Mouse (Mus musculus): ENCODE results near the gene Srcap.
A peak's percentile ranks its signal among the peaks of the same experiment; 100 is the strongest.
"Not testable (repeated sequence)": the region's sequence is repeated elsewhere in the genome, so short reads cannot be mapped to it uniquely, and the experiment has no call there.

Gene Srcap

DNA sequence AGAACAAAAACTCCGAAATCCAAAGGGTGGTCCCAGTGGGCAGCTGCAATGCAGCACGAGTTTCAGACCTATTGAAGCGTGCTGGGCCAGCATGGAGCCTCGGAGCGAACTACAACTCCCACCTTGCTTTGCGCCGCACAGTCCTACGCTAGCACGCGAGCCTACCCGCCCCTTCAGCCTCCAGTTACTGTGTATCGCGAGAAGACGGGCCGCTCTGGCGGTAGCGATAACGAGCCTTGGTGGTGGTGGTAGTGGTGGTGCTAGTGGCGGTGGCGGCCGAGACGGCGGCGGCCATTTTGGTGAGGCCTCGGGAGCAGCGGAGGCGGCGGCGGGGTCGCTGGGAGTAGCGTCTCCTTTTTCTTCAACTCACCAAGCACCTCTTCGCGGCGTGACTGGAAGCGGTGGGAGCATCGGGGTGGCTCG is at the start of gene Srcap:
Gene Srcap (plus strand): TSS at position 176 of the 423 bp plus-strand sequence.
- DNase-seq: peak; percentile 94

DNA sequence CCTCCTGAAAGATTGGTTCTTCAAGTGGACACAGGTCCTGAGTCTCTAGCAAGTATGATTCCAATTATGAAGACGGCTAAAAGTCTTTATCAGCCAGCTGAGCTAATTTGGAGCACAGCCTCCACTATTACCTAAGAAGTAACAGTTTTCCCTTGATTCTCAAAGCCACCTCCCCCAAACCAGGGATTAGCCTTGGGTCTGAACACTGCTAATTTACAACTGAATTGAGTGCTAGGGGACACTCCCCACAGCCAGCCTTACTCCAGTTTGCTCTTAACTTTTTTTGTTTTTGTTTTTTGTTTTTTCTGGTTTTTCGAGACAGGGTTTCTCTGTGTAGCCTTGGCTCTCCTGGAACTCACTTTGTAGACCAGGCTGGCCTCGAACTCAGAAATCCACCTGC is 46.6 kb upstream of the Srcap start:
- no peak for DNase-seq

DNA sequence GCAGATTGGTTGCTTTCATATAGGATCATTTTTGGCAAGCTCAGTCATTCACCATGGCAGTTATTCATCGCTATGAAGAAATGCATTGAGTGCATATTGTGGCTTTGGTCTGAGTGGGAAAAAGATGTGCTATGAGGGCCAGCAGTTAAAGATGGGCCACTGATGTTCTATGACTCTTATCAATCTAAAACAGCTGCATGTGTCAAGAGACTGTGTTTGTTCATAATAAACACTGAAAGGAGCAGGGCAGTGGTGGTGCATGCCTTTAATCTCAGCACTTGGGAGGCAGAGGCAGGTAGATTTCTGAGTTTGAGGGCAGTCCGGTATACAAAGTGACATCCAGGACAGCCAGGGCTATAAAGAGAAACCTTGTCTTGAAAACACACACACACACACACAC is 46.1 kb upstream of the Srcap start:
- DNase-seq: not testable (repeated sequence)

DNA sequence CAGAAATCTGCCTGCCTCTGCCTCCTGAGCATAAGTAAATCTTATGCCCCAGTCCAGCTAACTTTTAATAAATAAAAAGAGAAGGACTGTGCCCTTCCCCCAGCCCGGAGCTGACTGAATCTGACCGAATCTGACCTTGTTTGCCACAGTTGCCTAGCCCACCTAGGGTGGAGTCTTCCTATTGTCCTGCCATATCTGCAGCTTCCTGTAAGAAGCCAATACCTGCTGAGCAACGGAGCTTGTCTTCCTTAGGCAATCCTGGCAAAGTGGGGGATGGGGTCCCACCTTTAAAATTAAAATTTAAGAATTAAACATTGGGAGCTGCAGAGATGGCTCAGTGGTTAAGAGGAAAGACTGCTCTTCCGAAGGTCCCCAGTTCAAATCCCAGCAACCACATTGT is 45.2 kb upstream of the Srcap start:
- no peak for DNase-seq

DNA sequence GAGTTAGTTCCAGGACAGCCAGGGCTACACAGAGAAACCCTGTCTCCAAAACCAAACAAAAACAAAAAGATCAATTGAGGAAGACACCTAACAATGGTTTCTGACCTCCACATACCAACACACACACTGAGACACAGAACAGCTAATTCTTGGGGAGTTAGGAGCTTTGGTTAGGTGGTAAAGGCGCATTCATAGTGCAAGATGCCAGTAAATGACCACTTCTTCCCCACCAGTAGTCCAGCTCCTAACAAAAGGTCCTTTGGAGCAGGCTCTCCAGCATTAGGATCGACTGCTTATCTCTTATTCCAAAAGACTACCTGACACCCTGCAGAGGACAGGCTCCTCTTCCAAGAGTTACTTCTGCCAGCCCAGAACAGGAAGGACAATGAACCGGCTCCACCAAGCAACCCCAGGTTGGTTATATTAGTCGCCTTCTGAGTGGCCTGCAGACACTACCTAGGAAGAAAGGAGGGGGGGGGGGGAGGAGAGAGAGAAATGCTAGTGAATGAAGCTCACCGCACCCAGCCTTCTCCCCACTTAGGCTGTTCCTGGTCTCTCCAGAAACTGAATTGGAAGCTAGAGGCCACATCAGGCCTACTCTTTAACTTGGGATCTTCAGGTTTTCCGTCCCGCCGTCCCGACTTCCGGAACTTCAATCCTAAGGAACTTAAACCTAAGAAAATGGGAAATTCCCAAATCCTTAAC is 41.6 kb upstream of the Srcap start:
- peak in 1 of 2 experiments; percentile 45 for DNase-seq

DNA sequence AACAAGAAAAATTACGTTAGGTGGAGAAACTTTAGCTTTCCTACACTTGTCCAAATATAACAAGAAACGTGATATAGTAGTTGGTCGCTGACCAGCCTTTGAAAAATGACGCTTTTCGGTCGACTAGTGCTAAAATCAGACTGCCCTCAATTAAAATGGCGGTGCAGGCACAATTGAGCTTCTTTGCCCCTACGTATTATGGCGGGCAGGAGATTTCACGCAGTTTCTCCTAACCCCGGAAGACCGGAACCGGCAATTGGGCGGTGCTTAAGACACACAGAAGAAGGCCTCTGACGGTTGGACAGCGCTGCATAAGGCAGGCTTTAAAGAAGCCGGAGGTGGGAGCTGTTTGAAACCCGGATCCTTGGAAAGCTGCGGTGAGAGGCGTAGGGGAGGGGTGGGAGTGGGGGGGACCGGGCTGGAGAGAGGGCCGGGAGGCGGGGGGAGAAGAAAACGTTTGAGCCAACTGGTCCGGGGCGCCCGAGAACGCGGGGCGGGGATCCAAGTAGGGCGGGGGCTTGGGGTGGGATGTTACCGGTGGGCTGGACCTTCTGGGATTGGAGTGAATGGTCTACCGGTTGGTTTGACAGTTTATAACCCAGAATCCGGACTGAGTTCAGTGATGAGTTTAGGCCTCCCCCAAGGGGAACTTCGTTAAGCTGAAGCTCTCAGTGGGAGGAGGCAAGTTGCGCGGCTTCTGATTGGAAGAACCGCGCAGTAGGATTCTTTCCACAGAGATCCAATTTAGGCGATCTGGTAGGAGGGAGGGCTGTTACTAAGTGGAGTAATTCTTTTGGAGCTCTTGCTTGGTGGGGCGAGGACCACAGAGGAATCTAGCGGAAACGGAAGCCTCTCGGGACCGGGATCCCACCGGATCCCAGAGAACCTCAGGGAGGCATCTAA is 40.8 kb upstream of the Srcap start:
- peak; percentile 89 to 90 for DNase-seq

DNA sequence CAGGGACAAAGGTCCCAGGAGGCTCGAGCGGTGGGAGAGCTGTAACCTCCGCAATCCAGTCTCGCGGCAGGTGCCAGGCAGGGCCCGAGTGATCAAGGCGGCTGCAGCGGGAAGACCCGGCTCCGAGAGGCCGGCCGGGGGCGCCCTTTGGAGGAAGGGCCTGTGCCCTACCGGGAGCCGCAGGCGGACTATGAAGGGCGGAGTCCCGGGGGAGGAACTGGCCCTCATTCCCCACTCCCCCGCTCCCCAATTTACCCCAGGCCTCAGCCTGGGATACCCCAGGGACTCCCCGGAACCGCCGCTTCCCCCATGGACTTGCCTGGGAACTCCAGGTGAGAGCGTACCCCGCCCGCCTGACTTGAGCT is 40.2 kb upstream of the Srcap start:
- DNase-seq: peak in 1 of 2 experiments; percentile 52

DNA sequence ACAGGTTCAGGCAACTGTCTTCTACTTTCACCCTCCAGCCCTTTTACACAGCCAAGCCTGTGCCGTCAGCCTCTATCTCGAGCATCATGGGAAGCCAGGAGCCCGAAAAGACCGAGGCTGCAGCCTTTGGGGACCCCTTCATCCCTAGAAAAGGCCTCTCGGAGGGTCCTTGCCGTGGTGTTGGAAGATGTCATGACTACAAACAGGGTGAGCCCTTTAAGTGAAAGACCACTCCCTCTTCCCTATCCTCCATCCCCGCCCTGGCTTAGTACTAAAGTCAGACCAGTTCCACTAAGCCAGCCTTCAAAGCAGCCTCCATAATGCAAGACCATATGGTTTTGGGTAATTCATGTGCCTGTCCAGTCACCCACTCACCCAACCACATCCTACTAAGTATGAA is 39.7 kb upstream of the Srcap start:
- no peak for DNase-seq

DNA sequence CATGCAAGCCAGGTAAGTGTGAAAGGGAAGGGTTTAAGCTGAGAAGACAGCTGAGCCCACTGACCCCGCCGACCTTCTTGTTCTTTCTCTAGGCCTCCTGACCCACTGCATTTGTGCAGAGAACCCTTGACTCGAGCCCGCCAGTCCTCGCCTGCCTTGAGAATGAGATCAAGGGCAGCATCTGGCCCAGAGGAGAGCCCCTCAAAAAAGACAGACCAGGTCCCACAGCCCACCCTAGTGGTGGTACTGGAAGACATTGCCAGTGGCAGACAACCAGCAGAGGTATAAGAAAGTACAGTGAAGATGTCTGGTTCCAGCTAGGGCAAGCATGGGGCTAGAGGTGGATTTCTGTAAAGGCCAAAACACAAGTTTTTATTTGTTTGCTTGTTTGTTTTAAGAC is 38.1 kb upstream of the Srcap start:
- no peak for DNase-seq

DNA sequence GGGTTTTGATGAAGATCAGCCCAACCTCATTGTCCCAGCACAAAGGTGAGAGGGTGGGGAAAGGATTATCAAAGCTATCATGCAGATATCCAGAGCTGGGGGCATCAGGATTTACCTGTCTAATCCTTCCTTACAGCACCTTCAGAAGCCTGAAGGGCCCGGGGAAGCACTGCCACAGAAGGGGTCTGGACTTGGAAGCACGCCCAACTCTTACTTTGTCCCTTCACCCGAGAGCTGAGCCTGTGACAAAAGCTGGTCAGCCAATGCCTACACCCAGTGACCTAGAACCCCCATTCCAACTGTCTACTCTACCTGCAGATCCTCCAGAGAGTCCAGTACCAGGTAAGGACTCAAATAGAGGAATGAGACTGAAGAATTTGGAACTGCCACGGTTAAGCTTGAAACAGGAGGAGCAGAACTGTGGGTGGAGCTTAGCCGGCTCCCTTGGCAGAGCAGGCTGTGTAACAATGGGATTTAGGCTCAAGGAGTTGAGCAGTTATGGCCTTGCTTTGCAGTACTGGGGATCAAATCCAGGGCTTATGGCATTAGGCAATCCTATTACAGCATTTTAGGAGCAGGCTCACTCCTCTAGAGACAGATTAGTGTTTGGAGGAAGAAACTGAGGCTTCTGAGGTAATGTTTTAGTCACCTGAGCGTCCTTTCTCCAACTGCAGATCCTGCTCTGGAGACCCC is 37.3 kb upstream of the Srcap start:
- DNase-seq: no peak

DNA sequence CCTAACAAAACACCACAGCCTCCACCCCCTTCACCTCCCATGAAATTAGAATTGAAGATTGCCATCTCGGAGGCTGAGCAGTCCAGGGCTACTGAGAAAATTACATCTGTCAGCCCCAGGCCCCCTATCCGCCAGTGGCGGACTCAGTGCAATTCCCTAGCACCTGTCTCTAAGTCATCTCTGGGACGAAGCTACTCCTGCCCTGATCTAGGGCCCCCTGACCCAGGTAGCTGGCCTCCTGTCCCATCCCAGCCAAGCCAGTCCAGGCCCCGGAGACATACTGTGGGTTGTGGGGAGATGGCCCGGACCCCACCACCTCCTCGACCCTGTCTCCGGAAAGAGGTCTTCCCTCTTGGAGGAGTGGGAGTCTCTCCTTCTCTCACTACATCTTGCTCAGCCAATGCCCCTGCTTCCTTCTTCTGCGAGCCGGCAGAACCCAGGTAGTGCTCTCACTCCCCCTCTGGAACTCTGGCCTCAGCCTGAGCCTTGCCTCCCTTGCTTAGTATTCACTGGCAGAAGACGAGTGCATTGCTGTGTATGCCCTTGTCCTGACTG is 36.5 kb upstream of the Srcap start:
- DNase-seq: no peak

DNA sequence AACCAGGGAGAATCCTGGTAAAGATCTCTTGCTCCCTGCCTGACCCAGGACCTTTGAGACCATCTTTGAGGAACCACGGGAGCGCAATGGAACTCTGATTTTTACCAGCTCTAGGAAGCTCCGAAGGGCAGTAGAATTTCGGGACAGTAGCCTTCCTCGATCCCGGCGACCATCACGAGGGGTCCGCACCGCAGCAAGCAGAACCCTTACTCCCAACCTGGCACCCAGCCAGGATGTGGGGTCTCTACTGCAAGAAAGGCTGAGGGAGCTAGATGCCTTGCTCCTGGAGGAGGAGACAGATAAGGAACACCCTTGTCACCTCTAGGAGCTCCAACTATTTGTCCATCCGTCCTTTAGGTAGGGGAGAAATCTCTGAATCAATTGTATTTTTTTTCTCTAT is 35.4 kb upstream of the Srcap start:
- peak; percentile 23 to 40 for DNase-seq

DNA sequence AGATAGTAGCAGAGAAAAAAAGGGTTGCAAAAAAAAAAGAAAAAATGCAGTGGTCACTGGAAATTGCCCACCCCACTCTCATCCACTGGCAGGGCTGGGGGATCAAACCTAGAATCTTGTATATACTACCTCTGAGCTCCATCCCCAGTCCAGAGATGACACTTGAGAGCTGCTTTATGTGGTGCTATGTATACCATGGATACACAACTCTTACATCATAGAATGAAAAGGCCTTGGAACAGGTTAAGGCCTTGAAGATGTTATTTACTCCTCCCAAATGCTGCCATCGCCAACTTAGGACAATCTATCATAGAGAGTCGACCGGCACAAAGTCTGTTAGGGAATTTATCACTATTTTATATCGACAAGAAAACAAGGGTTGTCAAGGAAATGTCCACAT is 34.9 kb upstream of the Srcap start:
- no peak for DNase-seq

DNA sequence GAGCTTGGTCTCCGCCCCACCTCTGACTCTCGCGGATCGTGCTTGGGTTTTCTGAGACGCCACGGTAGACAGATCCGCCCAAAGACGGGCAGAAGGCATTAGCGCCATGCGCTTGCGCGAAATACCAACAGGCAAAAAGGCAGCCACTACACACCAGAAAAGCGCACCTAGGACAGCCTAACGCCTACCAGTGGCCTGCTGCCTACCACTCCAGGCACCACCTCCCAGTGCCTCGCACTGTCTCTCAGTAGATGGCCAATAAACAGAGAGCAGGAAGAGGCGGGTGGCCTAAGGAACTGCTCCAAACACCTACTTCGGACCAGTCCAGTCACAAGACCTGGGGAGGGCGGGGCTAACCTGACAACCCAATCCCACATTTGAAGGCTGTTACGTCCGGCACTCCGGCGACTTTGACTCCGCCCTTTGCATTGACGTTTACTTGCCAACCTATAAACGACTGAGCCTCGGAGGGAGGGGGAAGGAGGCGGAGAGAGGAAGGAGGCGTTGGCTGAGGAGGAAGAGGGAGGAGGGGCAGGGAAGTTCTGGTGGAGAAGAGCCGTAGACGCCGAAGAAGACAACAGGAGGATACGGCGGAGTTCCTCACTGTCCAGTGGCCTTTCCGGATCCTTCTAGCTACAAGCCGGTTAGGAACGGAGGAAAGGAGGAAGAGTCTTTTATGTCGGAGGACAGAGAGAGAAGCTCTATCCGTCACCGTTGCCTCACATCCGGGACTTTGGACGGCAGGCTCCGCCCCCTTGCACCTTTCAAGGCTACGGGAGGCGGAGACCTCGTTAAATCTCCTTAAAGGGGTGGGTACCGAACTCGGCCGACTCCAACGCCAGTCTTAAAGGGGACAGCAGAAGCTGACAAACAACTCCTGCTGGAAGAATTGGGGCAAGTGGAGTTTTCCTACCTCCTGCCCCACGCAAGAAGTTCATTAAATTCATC is 33.8 kb upstream of the Srcap start:
- DNase-seq: peak; percentile 99

DNA sequence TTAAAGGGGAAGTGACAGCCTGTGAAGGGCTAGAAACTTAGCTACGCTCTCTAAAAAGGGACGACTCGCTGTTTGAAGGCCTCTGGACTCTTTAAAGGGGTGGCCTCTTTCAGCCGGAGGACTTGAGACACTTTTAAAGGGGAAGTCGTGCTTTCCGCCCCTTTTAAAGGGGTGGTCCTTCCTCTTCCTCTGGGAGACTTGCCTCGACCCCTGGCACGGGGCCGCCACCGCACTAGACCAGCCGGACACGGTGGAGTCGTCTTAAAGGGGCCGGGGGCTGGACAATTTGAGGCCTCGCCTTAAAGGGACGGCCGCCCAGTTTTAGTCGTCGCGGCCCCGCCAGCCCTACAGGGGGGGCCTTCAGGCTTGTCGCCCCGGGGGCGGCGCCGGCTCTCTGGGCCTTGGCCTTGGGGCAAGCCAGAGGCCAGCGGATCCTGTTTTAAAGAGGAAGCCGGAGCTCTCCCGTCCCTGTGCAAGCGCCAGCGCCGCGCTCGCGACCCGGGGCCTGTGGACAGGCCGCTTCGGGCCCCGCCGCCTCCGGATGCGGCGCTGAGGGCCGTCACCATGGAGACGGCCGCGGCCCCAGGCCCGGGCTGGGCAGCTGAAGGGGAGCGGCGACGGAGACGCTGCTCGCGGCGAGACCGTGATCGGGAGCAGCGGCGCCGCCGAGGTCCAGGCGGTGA is 33.0 kb upstream of the Srcap start, which contains the start of gene Fbrs:
Gene Fbrs (plus strand): TSS at position 565 of the 683 bp plus-strand sequence.
- peak; percentile 93 to 96 for DNase-seq

DNA sequence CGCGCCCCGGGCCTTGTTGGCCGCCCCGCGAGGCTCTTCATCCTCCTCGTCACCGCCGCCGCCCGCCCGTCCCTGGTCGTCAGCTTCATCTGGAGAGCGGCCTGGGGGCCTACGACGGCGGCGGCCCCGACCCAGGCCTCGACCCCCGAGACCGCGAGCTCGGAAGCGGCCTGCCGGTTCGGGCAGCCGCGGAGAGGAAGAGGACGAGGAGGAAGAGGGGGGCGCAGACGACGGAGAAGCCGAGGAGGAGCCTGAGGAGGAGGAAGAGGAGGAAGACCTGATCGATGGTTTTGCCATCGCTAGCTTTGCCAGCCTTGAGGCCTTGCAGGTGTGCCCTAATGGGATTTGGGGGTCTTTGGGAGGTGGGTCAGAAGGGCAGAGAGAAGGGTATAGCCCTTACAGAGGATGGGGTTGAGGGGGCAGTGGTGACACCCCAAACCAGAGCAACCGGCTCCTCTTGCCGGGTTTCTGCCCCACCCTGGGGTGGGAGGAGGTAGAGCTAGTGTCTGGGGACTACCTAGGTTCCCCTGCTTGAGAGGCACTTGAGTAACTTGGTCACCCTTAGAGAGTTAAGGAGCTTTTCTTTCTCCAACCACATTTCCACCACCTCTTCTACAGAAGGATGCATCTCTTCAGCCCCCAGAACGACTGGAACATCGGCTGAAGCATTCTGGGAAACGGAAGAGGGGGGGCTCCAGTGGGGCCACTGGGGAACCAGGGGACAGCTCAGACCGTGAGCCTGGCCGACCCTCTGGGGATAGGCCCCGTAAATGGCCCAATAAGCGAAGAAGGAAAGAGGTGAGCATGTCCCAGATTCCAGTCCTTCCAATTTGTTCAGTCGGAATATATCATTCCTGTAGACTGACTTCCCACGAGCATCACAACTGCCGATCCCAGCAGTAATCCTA is 32.2 kb upstream of the Srcap start:
- peak in 1 of 2 experiments; percentile 27 for DNase-seq

DNA sequence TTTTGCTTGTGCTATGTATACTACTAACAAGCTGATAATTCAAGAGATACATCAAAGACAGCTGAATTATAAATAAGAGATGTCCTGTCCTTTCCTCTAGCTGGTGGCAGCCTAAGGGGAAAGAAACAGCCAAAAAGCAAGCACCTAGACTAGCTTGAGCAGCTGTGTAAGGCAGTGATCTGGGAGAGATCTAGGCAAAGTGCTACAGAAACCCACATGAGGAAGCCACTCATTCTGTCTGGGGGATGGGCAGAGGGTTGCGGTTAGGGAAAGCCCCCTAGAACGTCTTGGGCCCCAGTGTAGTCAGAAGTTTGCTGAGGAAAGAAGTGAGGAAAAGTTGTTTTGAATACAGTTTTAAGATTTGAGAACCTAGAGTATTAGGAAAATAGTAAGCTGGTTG is 31.5 kb upstream of the Srcap start:
- DNase-seq: no peak

DNA sequence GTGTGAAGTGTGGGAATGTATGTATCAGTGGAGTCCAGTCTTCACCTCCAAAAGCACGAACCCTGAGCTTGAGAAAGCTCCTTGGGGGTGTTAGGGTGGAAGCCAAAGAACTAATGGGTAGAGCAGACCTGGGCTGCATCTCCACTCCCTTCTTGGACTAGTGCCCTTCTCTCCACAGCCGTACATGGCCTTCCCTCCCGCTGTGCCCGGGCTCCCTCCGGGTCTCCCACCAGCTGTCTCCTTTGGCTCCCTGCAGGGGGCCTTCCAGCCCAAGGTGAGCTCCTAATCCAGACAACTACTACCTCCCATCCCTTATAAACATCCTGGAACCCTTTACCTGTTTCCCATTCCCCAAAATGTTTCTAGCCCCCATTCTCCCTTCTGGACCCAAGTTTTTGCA is 26.4 kb upstream of the Srcap start:
- DNase-seq: peak; percentile 45 to 58

DNA sequence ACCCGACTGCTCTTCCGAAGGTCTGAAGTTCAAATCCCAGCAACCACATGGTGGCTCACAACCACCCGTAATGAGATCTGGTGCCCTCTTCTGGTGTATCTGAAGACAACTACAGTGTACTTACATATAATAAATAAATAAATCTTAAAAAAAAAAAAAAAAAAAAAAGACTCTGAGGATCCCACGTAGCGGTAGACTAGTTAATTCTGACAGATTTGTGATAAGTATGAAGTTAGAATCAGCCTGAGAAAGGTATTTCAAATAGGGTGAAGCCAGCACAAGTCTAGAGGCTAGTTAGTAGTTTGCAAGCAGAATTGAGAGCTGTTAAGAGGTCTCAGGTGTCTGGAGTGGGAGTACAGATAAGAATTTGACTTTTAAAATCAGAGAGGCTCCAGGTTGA is 23.4 kb upstream of the Srcap start:
- DNase-seq: not testable (repeated sequence)

DNA sequence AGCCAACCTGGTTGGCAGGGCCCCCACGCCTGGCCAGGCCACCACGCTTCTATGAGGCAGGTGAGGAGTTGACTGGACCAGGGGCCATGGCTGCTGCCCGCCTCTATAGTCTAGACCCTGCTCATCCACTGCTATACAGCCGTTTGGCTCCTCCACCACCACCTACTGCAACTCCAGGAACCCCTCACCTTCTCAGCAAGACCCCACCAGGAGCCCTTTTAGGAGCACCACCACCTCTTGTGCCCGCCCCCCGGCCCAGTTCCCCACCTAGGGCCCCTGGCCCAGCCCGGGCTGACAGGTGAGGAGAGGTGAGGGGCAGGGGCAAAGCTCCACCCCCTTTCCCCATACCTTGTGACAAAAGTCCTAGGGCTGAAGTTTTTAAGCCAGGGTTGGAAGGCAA is 21.8 kb upstream of the Srcap start:
- DNase-seq: no peak

Data from cerebellum, postnatal 36 days (tissue).